Mouse (Mus musculus): Measurements from ENCODE around the gene Spint5. TPM values are rescaled to one million over a fixed set of nuclear protein-coding genes. Genes with fewer than 3 reads are reported as not detected.

Spint5 gene
- not detected for polyA plus RNA-seq (2017; shearing (Covaris generic))

DNA sequence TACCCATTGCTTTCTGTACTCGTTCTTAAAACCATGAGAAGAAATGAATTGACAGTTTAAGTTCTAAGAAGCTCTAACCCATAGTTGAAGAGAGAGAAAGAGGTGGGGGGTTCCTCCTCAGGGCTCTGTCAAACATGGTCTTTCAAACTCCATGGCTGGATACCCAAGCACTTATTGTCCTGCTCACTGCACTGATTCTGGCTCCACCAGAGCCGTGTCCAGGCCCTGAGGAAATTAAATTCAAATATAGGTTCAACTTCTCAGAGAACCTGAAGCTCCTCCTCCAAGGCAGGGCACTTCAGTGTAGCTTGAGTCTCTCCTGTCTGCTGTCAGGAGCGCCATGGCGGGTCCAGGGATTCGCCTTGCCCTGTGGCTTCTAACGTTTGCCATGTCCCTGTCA lies at the start of gene Spint5:
Spint5 (plus strand) TSS at position 301 of the 400 bp plus-strand sequence.

GRCm38 (mm10) chr2:164673987-164674386 lies 41.1 kb upstream of the Spint5 start, which contains the start of gene Wfdc11:
Gene Wfdc11, minus strand, starts transcription at chr2:164674087.

DNA sequence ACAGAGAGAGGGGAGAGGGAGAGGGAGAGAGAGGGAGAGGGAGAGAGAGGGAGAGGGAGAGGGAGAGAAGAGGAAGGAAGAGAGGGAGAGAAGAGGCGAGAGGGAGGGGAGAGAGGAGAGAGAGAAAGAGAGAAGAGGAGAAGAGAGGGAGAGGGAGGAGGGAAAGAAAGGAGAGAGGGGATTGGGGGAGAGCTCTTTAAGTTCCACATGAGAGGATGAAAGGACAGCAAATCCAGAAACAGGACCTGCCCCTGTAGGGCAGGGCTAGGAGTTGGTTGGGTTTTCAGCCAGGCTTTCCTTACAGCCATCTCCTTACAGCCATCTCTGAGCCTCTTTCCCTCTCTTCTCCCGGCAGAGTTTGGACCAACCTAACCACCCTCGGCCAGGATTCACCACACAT lies 30.3 kb upstream of the Spint5 start, which contains the start of gene Wfdc13:
Wfdc13 (plus strand) TSS at position 301 of the 400 bp plus-strand sequence.

DNA sequence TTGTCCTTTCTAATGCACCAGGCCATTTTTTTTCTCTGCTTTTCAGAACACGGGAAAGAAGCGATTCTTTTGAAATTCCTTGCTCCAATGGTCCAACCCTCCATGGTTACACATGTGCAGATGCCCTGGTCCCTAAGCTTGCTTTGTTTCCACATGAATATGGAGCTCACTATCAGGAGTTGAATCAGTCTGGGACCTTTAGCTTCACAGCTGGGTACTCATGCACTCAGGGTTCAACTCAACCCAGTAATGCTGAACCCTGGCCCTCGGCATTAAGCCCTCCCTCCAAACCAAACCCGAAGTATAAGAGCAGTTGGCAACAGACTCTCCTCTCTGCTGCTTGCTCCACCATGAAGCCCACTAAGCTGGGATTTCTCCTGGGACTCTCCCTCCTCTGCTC lies 16.9 kb upstream of the Spint5 start, which contains the start of gene Spint4:
Spint4 (plus strand) TSS at position 301 of the 400 bp plus-strand sequence.

DNA sequence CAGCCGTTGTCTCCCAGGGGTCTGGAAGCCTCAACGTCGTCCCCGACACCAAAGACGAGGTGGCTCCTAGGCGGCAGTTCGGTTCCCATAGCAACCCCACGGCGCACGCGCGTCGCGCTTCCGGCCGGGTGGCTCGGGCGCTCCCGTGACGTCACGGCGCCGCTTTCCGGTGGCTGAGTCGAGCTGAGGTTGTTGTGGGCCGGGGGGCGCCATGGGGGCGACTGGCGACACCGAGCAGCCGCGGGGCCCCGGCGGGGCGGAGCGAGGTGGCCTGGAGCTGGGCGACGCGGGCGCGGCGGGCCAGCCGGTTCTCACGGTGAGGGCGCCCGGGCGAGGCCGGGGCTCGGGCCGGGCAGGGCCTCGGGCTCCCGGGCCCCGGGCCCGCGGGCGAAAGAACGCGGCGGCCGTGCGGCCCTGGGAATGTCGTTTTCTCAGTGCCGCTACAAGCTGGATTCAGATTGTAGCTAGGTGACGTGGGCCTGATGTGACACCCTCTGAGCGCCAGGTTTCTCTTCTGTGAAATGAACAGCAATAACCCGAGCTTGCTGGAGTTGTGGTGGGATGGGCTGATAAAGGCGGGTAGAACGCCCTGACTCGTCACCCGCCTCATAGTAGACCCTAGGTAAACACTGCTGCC lies 30.9 kb downstream of the Spint5 start, which contains the start of the genes Wfdc3 and Dnttip1:
Wfdc3 (minus strand) TSS at position 89 of the 637 bp plus-strand sequence.
Dnttip1 (plus strand) TSS at position 141 of the 637 bp plus-strand sequence.

Other genes with a start within 250 kb of the Spint5 start
- gene Trp53tg5, start 241.6 kb upstream of the Spint5 start, polyA plus RNA-seq (2017; shearing (Covaris generic)) = 0.31 TPM
- gene Dbndd2, start 229.2 kb upstream of the Spint5 start, polyA plus RNA-seq (2017; shearing (Covaris generic)) = 5.9 TPM
- 37.1 TPM for gene Pigt, start 217.8 kb upstream of the Spint5 start, polyA plus RNA-seq (2017; shearing (Covaris generic))
- gene Wfdc2, start 152.9 kb upstream of the Spint5 start, polyA plus RNA-seq (2017; shearing (Covaris generic)) = 5.5 TPM
- not detected for gene Spint3, start 141.8 kb upstream of the Spint5 start, polyA plus RNA-seq (2017; shearing (Covaris generic))
- gene Wfdc6a, start 129.9 kb upstream of the Spint5 start, polyA plus RNA-seq (2017; shearing (Covaris generic)) = not detected
- not detected for gene Eppin, start 121.7 kb upstream of the Spint5 start, polyA plus RNA-seq (2017; shearing (Covaris generic))
- not detected for gene Wfdc6b, start 101.8 kb upstream of the Spint5 start, polyA plus RNA-seq (2017; shearing (Covaris generic))
- gene Wfdc8, start 101.7 kb upstream of the Spint5 start, polyA plus RNA-seq (2017; shearing (Covaris generic)) = not detected
- not detected for gene Wfdc16, start 76.5 kb upstream of the Spint5 start, polyA plus RNA-seq (2017; shearing (Covaris generic))
- gene Wfdc10, start 59.3 kb upstream of the Spint5 start, polyA plus RNA-seq (2017; shearing (Covaris generic)) = not detected
- gene Wfdc9, start 58.7 kb upstream of the Spint5 start, polyA plus RNA-seq (2017; shearing (Covaris generic)) = not detected
- not detected for gene Wfdc11, start 41.2 kb upstream of the Spint5 start, polyA plus RNA-seq (2017; shearing (Covaris generic))
- gene Wfdc13, start 30.2 kb upstream of the Spint5 start, polyA plus RNA-seq (2017; shearing (Covaris generic)) = not detected
- gene Spint4, start 16.8 kb upstream of the Spint5 start, polyA plus RNA-seq (2017; shearing (Covaris generic)) = not detected
- gene Wfdc3, start 30.6 kb downstream of the Spint5 start, polyA plus RNA-seq (2017; shearing (Covaris generic)) = not detected
- gene Dnttip1, start 30.7 kb downstream of the Spint5 start, polyA plus RNA-seq (2017; shearing (Covaris generic)) = 13.0 TPM
- 18.4 TPM for gene Ube2c, start 54.6 kb downstream of the Spint5 start, polyA plus RNA-seq (2017; shearing (Covaris generic))
- not detected for gene Tnnc2, start 64.7 kb downstream of the Spint5 start, polyA plus RNA-seq (2017; shearing (Covaris generic))
- 8.1 TPM for gene Snx21, start 70.5 kb downstream of the Spint5 start, polyA plus RNA-seq (2017; shearing (Covaris generic))
- 42.7 TPM for gene Acot8, start 89.6 kb downstream of the Spint5 start, polyA plus RNA-seq (2017; shearing (Covaris generic))
- 9.2 TPM for gene Zswim3, start 89.8 kb downstream of the Spint5 start, polyA plus RNA-seq (2017; shearing (Covaris generic))
- gene Zswim1, start 107.4 kb downstream of the Spint5 start, polyA plus RNA-seq (2017; shearing (Covaris generic)) = 26.5 TPM
- 0.60 TPM for gene Spata25, start 113.2 kb downstream of the Spint5 start, polyA plus RNA-seq (2017; shearing (Covaris generic))
- gene Ctsa, start 117.6 kb downstream of the Spint5 start, polyA plus RNA-seq (2017; shearing (Covaris generic)) = 202 TPM
- 1.9 TPM for gene Neurl2, start 118.2 kb downstream of the Spint5 start, polyA plus RNA-seq (2017; shearing (Covaris generic))
- 0.87 TPM for gene Pltp, start 142.4 kb downstream of the Spint5 start, polyA plus RNA-seq (2017; shearing (Covaris generic))
- gene Pcif1, start 164.0 kb downstream of the Spint5 start, polyA plus RNA-seq (2017; shearing (Covaris generic)) = 123 TPM
- 45.3 TPM for gene Zfp335, start 196.5 kb downstream of the Spint5 start, polyA plus RNA-seq (2017; shearing (Covaris generic))
- 13.8 TPM for gene Mmp9, start 225.5 kb downstream of the Spint5 start, polyA plus RNA-seq (2017; shearing (Covaris generic))
- 0.28 TPM for gene Slc12a5, start 245.5 kb downstream of the Spint5 start, polyA plus RNA-seq (2017; shearing (Covaris generic))

Measured in activated CD4-positive, CD25-positive, alpha-beta regulatory T cell, adult 9 weeks (primary cell).